Mouse (Mus musculus) CD4-positive, CD25-positive, alpha-beta regulatory T cell (primary cell): ENCODE measurements around the gene Slc39a3. TPM values are rescaled to one million over a fixed set of nuclear protein-coding genes. Genes with fewer than 3 reads are reported as not detected.

Experiments
- polyA plus RNA-seq: library from polyadenylated mRNA; unstranded; fragments of 100-300 nt; shearing (Covaris generic); gene quantifications from one replicate; pipeline ENCODE4 v1.2.1, GENCODE M21; 2017

Gene Slc39a3
- polyA plus RNA-seq, result 22.2 TPM

GRCm38 (mm10) chr10:81036988-81037580 lies at the start of gene Slc39a3:
Gene Slc39a3 (minus strand): TSS chr10:81037426.

GRCm38 (mm10) chr10:81069836-81070235 lies 32.6 kb upstream of the Slc39a3 start, which contains the start of gene Thop1:
Gene Thop1 (plus strand): TSS chr10:81070035.

GRCm38 (mm10) chr10:81059603-81060543 lies 22.6 kb upstream of the Slc39a3 start, which contains the start of gene Sgta:
Gene Sgta (minus strand): TSS chr10:81060181.

GRCm38 (mm10) chr10:81025639-81026275 lies 11.5 kb downstream of the Slc39a3 start, which contains the start of gene Diras1:
Gene Diras1 (minus strand): TSS chr10:81025662.

GRCm38 (mm10) chr10:81014393-81015384 lies 22.5 kb downstream of the Slc39a3 start, which contains the start of gene Gng7:
Gene Gng7 (minus strand): TSS chr10:81014945.

Other genes starting within 250 kb of the Slc39a3 start
- gene Sf3a2, start 239.2 kb downstream of the Slc39a3 start, polyA plus RNA-seq, result 74.2 TPM
- 275 TPM for gene Plekhj1, start 238.8 kb downstream of the Slc39a3 start, polyA plus RNA-seq
- gene Amh, start 232.2 kb downstream of the Slc39a3 start, polyA plus RNA-seq, result not detected
- gene Jsrp1, start 223.9 kb downstream of the Slc39a3 start, polyA plus RNA-seq, result not detected
- 1,936 TPM for gene Oaz1, start 210.8 kb downstream of the Slc39a3 start, polyA plus RNA-seq
- gene Lingo3, start 193.4 kb downstream of the Slc39a3 start, polyA plus RNA-seq, result not detected
- 181 TPM for gene Lsm7, start 182.2 kb downstream of the Slc39a3 start, polyA plus RNA-seq
- gene Sppl2b, start 182.2 kb downstream of the Slc39a3 start, polyA plus RNA-seq, result 28.4 TPM
- 0.08 TPM for gene Tmprss9, start 165.6 kb downstream of the Slc39a3 start, polyA plus RNA-seq
- 222 TPM for gene Timm13, start 136.5 kb downstream of the Slc39a3 start, polyA plus RNA-seq
- gene Lmnb2, start 119.2 kb downstream of the Slc39a3 start, polyA plus RNA-seq, result 18.1 TPM
- gene Gadd45b, start 107.4 kb downstream of the Slc39a3 start, polyA plus RNA-seq, result 47.2 TPM
- 0.23 TPM for gene Gng7, start 22.5 kb downstream of the Slc39a3 start, polyA plus RNA-seq
- gene Diras1, start 11.8 kb downstream of the Slc39a3 start, polyA plus RNA-seq, result 0.13 TPM
- 105 TPM for gene Sgta, start 22.8 kb upstream of the Slc39a3 start, polyA plus RNA-seq
- gene Thop1, start 32.6 kb upstream of the Slc39a3 start, polyA plus RNA-seq, result 10.9 TPM
- 0.28 TPM for gene Creb3l3, start 61.4 kb upstream of the Slc39a3 start, polyA plus RNA-seq
- gene Map2k2, start 68.5 kb upstream of the Slc39a3 start, polyA plus RNA-seq, result 177 TPM
- 79.4 TPM for gene Zbtb7a, start 97.8 kb upstream of the Slc39a3 start, polyA plus RNA-seq
- 57.9 TPM for gene Pias4, start 130.5 kb upstream of the Slc39a3 start, polyA plus RNA-seq
- 670 TPM for gene Eef2, start 139.2 kb upstream of the Slc39a3 start, polyA plus RNA-seq
- 96.8 TPM for gene Dapk3, start 145.6 kb upstream of the Slc39a3 start, polyA plus RNA-seq
- gene 4930442H23Rik, start 146.4 kb upstream of the Slc39a3 start, polyA plus RNA-seq, result not detected
- 0.28 TPM for gene Nmrk2, start 164.6 kb upstream of the Slc39a3 start, polyA plus RNA-seq
- 3.4 TPM for gene Atcay, start 193.4 kb upstream of the Slc39a3 start, polyA plus RNA-seq
- gene Zfr2, start 195.7 kb upstream of the Slc39a3 start, polyA plus RNA-seq, result 5.4 TPM
- gene Matk, start 215.5 kb upstream of the Slc39a3 start, polyA plus RNA-seq, result 88.9 TPM
- 106 TPM for gene Mrpl54, start 229.5 kb upstream of the Slc39a3 start, polyA plus RNA-seq
- 46.1 TPM for gene Apba3, start 229.5 kb upstream of the Slc39a3 start, polyA plus RNA-seq